Mouse (Mus musculus) CH12.LX (cell line): ENCODE results near the gene Zfp784.

ENCODE experiments used
- BHLHE40 ChIP-seq: IDR thresholded peaks from 2 replicates; pipeline ENCODE4 v1.6.1; 2011; ENCODE audit warnings: mild to moderate bottlenecking, low read depth, low read length, improper control_type of control experiment
- CTCF ChIP-seq, 2 experiments: IDR thresholded peaks in 1 of 2; conservative IDR thresholded peaks in 1 of 2; 2 replicates each; pipeline ENCODE4 v1.5.1; 2011 to 2012; ENCODE audit warnings: low read depth in 2 of 2, low read length in 2 of 2, improper control_type of control experiment in 1 of 2, inconsistent platforms in 1 of 2, mild to moderate bottlenecking in 1 of 2, moderate library complexity in 1 of 2
- EP300 ChIP-seq: IDR thresholded peaks from 2 replicates; pipeline ENCODE4 v1.6.1; 2011; ENCODE audit warnings: low read length, improper control_type of control experiment
- POLR2A ChIP-seq: IDR thresholded peaks from 2 replicates; pipeline ENCODE4 v1.6.1; 2011; ENCODE audit warnings: low read depth, mild to moderate bottlenecking, improper control_type of control experiment, low read length

DNA sequence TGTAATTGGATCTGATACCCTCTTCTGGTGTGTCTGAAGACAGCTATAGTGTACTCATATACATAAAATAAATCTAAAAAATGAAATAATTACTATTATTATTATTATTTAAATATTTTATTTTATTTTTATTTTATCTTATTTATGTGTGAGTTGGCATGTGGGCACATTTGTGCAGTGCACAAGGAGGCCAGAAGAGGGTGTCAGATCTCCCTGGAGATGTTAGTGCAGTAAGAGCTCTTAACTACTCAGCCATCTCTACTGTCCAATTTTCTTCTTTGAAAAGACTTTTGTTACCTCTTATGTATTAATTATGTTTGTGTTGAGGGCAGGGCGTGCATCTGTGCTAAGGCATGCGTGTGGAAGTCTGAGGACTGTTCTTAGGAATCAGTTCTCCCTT is 38.4 kb downstream of the Zfp784 start:
- TF ChIP-seq CTCF (conservative IDR thresholded peaks at IDR 0.05 in 1 of 2, IDR thresholded peaks at IDR 0.05 in 1 of 2; ENCODE audit: low read depth in 2 of 2, low read length in 2 of 2) (peak; percentile 11 to 65; a peak in 2 of 4 replicates), POLR2A (no peak), BHLHE40 (no peak), EP300 (no peak)
